Comparison of ENCODE assay signal across 8 mouse cellular contexts in the genomic region with DNA sequence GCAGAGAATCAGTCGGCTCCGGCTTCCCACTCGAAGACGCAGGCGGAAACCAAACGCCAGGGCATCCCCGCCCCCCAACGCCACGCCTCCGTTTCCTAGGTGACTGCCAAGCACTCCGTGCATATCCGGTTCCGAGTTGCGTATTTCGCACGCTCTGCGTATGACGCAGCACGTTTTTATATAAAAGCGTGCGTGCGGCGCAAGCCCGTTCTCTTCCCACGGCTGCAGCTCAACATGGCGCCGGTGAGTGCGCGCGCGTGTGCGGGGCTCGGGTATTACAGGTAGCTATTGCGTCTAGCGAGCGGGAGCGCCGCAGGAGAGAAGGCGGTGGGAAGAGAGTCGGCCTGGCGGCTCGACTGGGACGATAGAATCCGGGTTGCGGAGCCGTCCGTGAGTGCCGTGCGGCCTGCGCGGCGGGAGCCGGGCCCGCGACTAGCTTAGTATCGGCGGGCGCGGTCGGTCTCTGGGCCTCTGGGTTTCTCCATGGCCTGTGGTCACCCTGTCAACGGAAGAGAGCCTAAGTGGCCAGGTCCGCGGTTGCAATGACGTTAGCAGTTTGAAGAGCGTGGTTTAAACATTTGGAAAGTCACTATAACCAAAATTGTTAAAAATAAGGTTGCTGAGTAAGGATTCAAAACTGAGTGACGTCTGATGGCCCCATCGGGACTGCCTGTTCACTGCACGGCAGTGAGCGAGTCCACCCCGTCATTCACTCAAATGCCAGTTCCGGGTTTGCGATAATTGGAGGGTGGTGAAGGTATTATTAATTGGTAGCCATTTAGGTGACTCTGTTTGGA. TPM values are rescaled to one million over a fixed set of nuclear protein-coding genes. Genes with fewer than 3 reads are reported as not detected.
DNase-seq lines count a peak whose midpoint lies in the region; ATAC-seq and TF ChIP-seq lines count a peak whose summit lies in the region.

Gene Rpl22l1, plus strand, starts transcription at position 136 of the 797 bp plus-strand sequence.

- intact Hi-C loops in heart, postnatal 25 days (cut with DNase I): no loop called here

- peak within 1 kb of the TSS; percentile 96 for H3K9ac ChIP-seq in ES-E14 (ENCODE audit: insufficient read depth, low read depth, low read length, poor library complexity, severe bottlenecking)
- H3K9ac ChIP-seq in forebrain, embryonic 15.5 days (replicated peaks): peak within 1 kb of the TSS; percentile 94

- under 1% methylated on average over 71 of the region's 72 CpGs for WGBS in forebrain, embryonic 15.5 days
- WGBS in lung, adult 2 months: under 1% methylated on average over 72 of the region's 72 CpGs

- H3K4me3 ChIP-seq in ES-E14 (ENCODE audit: insufficient read depth in 1 of 2, low read depth in 1 of 2, low read length in 2 of 2, poor library complexity in 1 of 2, severe bottlenecking in 1 of 2): peak within 1 kb of the TSS; percentile 84 to 92
- H3K4me3 ChIP-seq in forebrain, embryonic 15.5 days: peak within 1 kb of the TSS; percentile 91
- H3K4me3 ChIP-seq in lung, adult 2 months (replicated peaks; ENCODE audit: extremely low read depth, low read depth, low read length): peak within 1 kb of the TSS; percentile 88

- H3K27me3 ChIP-seq in forebrain, embryonic 15.5 days: no peaks in the 10 kb centered on the region

- peak within 1 kb of the TSS; percentile 73 for H3K27ac ChIP-seq in ES-E14 (ENCODE audit: insufficient read depth, low read depth, low read length, poor library complexity, severe bottlenecking)
- peak within 1 kb of the TSS; percentile 87 for H3K27ac ChIP-seq in forebrain, embryonic 15.5 days (replicated peaks)

- peak; percentile 96 for DNase-seq in ES-E14 (ENCODE audit: low read depth, low spot score)
- peak; percentile 97 for DNase-seq in cerebellum, adult 11-12 months
- peak; percentile 96 for DNase-seq in heart, postnatal 25 days (ENCODE audit: low spot score)
- peak; percentile 97 to 99 for DNase-seq in layer of hippocampus, adult 18-20 months (ENCODE audit: low spot score in 2 of 2)
- peak; percentile 99 for DNase-seq in lung, adult 2 months
- DNase-seq in thymus, adult 18-20 months: peak; percentile 98

- peak; percentile 98 for TF ChIP-seq POLR2A in lung, adult 2 months (IDR thresholded peaks at IDR 0.05; ENCODE audit: borderline replicate concordance, extremely low read depth, low read depth, low read length)

- in situ Hi-C loops in ES-E14 (cut with MboI; ENCODE audit: low sequenced_read_pairs in 2 of 2, unreplicated experiment in 2 of 2): no loop called here

- peaks cover 8% of the 10 kb centered on the region; the same call in 1 of the 2 replicates for H3K36me3 ChIP-seq in ES-E14 (ENCODE audit: control insufficient read depth, insufficient read depth, low read length, poor library complexity, severe bottlenecking)
- H3K36me3 ChIP-seq in forebrain, embryonic 15.5 days: peaks cover 13% of the 10 kb centered on the region

- ATAC-seq in forebrain, embryonic 15.5 days (replicated peaks): peak; percentile 100
- peak; percentile 98 for ATAC-seq in neutrophil, adult 5-6 weeks (ENCODE audit: extremely low read depth, insufficient number of reproducible peaks, low FRiP score, poor library complexity, severe bottlenecking)

- no peaks in the 10 kb centered on the region for H3K9me3 ChIP-seq in ES-E14 (ENCODE audit: control insufficient read depth, insufficient read depth, low read depth, low read length)
- H3K9me3 ChIP-seq in forebrain, embryonic 15.5 days: no peaks in the 10 kb centered on the region

- peak within 1 kb of the TSS; percentile 69 for H3K4me2 ChIP-seq in forebrain, embryonic 15.5 days (replicated peaks)

- H3K4me1 ChIP-seq in ES-E14 (ENCODE audit: control insufficient read depth in 2 of 2, insufficient read depth in 2 of 2, low read length in 2 of 2, poor library complexity in 1 of 2): no peaks in the 10 kb centered on the region
- peaks cover 15% of the 10 kb centered on the region for H3K4me1 ChIP-seq in forebrain, embryonic 15.5 days
- H3K4me1 ChIP-seq in lung, adult 2 months (ENCODE audit: control insufficient read depth, insufficient read depth, low read length): peaks cover 3% of the 10 kb centered on the region; the same call in 1 of the 2 replicates

- no peak for TF ChIP-seq CTCF in lung, adult 2 months (IDR thresholded peaks at IDR 0.05; ENCODE audit: insufficient read depth, low read length)

TF ChIP-seq in ES-E14, 5 proteins besides CTCF, POLR2A, EP300 and RAD21:
- TF ChIP-seq ZNF384 (IDR thresholded peaks at IDR 0.05; ENCODE audit: low read depth, low read length) (no peak), MAFK (IDR thresholded peaks at IDR 0.05; ENCODE audit: insufficient read depth, low read depth, low read length) (0 out of 2 replicates have a peak, but pooled peaks have one; percentile 3), CHD2 (IDR thresholded peaks at IDR 0.05; ENCODE audit: low read depth, low read length) (no peak), ZC3H11A (IDR thresholded peaks at IDR 0.05; ENCODE audit: borderline replicate concordance, low read depth, low read length) (no peak), HCFC1 (IDR thresholded peaks at IDR 0.05; ENCODE audit: borderline replicate concordance, insufficient read depth, low read length) (0 out of 2 replicates have a peak, but pooled peaks have one; percentile 57)
TF ChIP-seq in ES-E14: peak in this region for 2.

RNA-seq across cellular contexts. Expression of gene Rpl22l1, which starts in this region (rescaled TPM):
- 199 and 297 TPM in 2 replicates for total RNA-seq in ES-E14 (2012; rRNA removed)
- polyA plus RNA-seq in forebrain, embryonic 15.5 days (2015; fragmentation: Nextera tagmentation; extraction: Ambion mirVana): 212 and 213 TPM in 2 replicates
- total RNA-seq in heart, postnatal 25 days (2021): 10 to 100 TPM; 91.5 to 95.1 TPM
- total RNA-seq in layer of hippocampus, adult 18-20 months (2021): 100 to 1,000 TPM; 197 to 209 TPM
- 6.4 and 8.4 TPM in 2 replicates for polyA plus RNA-seq in lung, adult 2 months (2012; rRNA removed)
- 76.9 and 79.0 TPM in 2 replicates for total RNA-seq in neutrophil, adult 5-6 weeks (2017)

Comparison
In these comparisons a context has a peak if more than half of its experiments do, and no peak if none do; other contexts are left out.
1. Peak in every context shown above with its lines: DNase-seq, ATAC-seq, H3K4me3 ChIP-seq and H3K27ac ChIP-seq.
2. RNA of gene Rpl22l1 (polyA plus RNA-seq): 212 to 213 TPM in forebrain, embryonic 15.5 days; 6.4 to 8.4 TPM in lung, adult 2 months; every median in the first group is over 10 times any median in the second.